Comparison of ENCODE assay signal across 35 mouse cellular contexts in genomic region chr9:10412075-10412474, GRCm38 (mm10).
"Had no signal": no experiment of that assay in that cellular context is flagged by ENCODE, and none has a peak within 500 bp of the region (broad histone marks: within the 10 kb centered on the region; RNA-seq: fewer than 3 reads in every experiment).

No protein-coding gene starts in this region.

- H3K4me1 ChIP-seq: heart, embryonic 10.5 days; heart, embryonic 12.5 days; heart, embryonic 13.5 days; heart, embryonic 15.5 days; hindbrain, embryonic 10.5 days; hindbrain, embryonic 12.5 days; hindbrain, embryonic 13.5 days; hindbrain, embryonic 15.5 days; intestine, embryonic 15.5 days; kidney, embryonic 15.5 days had no signal

- H3K9ac ChIP-seq: heart, embryonic 12.5 days; heart, embryonic 13.5 days; heart, embryonic 15.5 days; hindbrain, embryonic 12.5 days; hindbrain, embryonic 13.5 days; hindbrain, embryonic 14.5 days; hindbrain, embryonic 15.5 days; intestine, embryonic 15.5 days; kidney, embryonic 15.5 days had no signal

- H3K36me3 ChIP-seq: heart, embryonic 10.5 days; heart, embryonic 12.5 days; heart, embryonic 13.5 days; heart, embryonic 15.5 days; hindbrain, embryonic 10.5 days; hindbrain, embryonic 12.5 days; hindbrain, embryonic 13.5 days; hindbrain, embryonic 15.5 days; intestine, embryonic 15.5 days; kidney, embryonic 15.5 days had no signal

- H3K4me3 ChIP-seq: heart, embryonic 10.5 days; heart, embryonic 12.5 days; heart, embryonic 13.5 days; heart, embryonic 15.5 days; hindbrain, embryonic 10.5 days; hindbrain, embryonic 12.5 days; hindbrain, embryonic 13.5 days; hindbrain, embryonic 15.5 days; intestine, embryonic 15.5 days; kidney, embryonic 15.5 days; layer of hippocampus, adult 2 months had no signal

- H3K27me3 ChIP-seq: heart, embryonic 12.5 days; heart, embryonic 13.5 days; heart, embryonic 15.5 days; hindbrain, embryonic 12.5 days; hindbrain, embryonic 13.5 days; hindbrain, embryonic 15.5 days; intestine, embryonic 15.5 days; kidney, embryonic 15.5 days had no signal

- ATAC-seq: hindbrain, embryonic 16.5 days; hindbrain, postnatal 0 days; inflammation-experienced regulatory T-cells, adult 6 months; intestine, embryonic 15.5 days; intestine, embryonic 16.5 days; intestine, postnatal 0 days had no signal

- H3K4me2 ChIP-seq: heart, embryonic 11.5 days; heart, embryonic 12.5 days; heart, embryonic 13.5 days; heart, embryonic 15.5 days; hindbrain, embryonic 12.5 days; hindbrain, embryonic 13.5 days; hindbrain, embryonic 14.5 days; hindbrain, embryonic 15.5 days; intestine, embryonic 15.5 days; kidney, embryonic 15.5 days had no signal

- H3K9me3 ChIP-seq: heart, embryonic 10.5 days; heart, embryonic 12.5 days; heart, embryonic 13.5 days; heart, embryonic 15.5 days; hindbrain, embryonic 10.5 days; hindbrain, embryonic 12.5 days; hindbrain, embryonic 13.5 days; hindbrain, embryonic 15.5 days; intestine, embryonic 15.5 days; kidney, embryonic 15.5 days had no signal

- H3K27ac ChIP-seq: heart, embryonic 10.5 days; heart, embryonic 13.5 days; heart, embryonic 15.5 days; hindbrain, embryonic 10.5 days; hindbrain, embryonic 12.5 days; hindbrain, embryonic 13.5 days; hindbrain, embryonic 14.5 days; hindbrain, embryonic 15.5 days; hindbrain, postnatal 0 days; intestine, embryonic 15.5 days; kidney, embryonic 15.5 days; kidney, postnatal 0 days; layer of hippocampus, adult 2 months had no signal

- DNase-seq: heart, postnatal 10 days; heart, postnatal 14 days; heart, postnatal 36 days; heart, postnatal 4 days; kidney, adult 11 months; kidney, adult 18-20 months; kidney, adult 2 months; kidney, adult 8-10 months; kidney, adult 9 months; kidney, postnatal 10 days; kidney, postnatal 14 days; kidney, postnatal 25 days; kidney, postnatal 36 days; kidney, postnatal 4 days; layer of hippocampus, adult 9-11 months; layer of hippocampus, postnatal 36 days had no signal
